Mouse (Mus musculus) CH12.LX (cell line): ENCODE results near the gene Ppp1r18. TPM values are rescaled to one million over a fixed set of nuclear protein-coding genes. Genes with fewer than 3 reads are reported as not detected.

ENCODE experiments used
- DNase-seq: peaks from one replicate; pipeline ENCODE4 v3.0.0-alpha.2; 2013; ENCODE audit errors: extremely low read depth
- H3K27ac ChIP-seq: 2 replicates; pipeline ENCODE4 v1.5.1; 2012; ENCODE audit warnings: low read depth, mild to moderate bottlenecking, control low read depth, moderate library complexity; ENCODE audit not compliant: insufficient read depth
- H3K27me3 ChIP-seq: replicated peaks from 2 replicates; pipeline ENCODE3; 2012; ENCODE audit warnings: inconsistent platforms
- H3K36me3 ChIP-seq, 2 experiments: replicated peaks in 1 of 2; 2 replicates each; pipeline versions ENCODE3 to v1.6.1; 2012; ENCODE audit warnings: inconsistent platforms in 1 of 2, low read length in 1 of 2, mild to moderate bottlenecking in 1 of 2, mixed read lengths in 1 of 2, moderate library complexity in 1 of 2; ENCODE audit not compliant: control insufficient read depth in 1 of 2, insufficient read depth in 1 of 2
- H3K4me1 ChIP-seq, 2 experiments: 2 replicates each; pipeline ENCODE4 v1.6.1; 2012; ENCODE audit warnings: inconsistent platforms in 1 of 2, moderate library complexity in 1 of 2; ENCODE audit not compliant: insufficient read depth in 2 of 2, control insufficient read depth in 1 of 2
- H3K4me2 ChIP-seq: 2 replicates; pipeline ENCODE4 v1.6.1; 2012; ENCODE audit warnings: low read depth, mild to moderate bottlenecking, control low read depth; ENCODE audit not compliant: poor library complexity, insufficient read depth, severe bottlenecking
- H3K4me3 ChIP-seq, 3 experiments: fragments of 150-350 bp in 1 of 3; sonication (generic) in 1 of 3; replicated peaks in 1 of 3; 2 replicates each; pipeline versions ENCODE3 to v1.5.1; 2011 to 2012; ENCODE audit warnings: low read depth in 2 of 3, low read length in 2 of 3, mild to moderate bottlenecking in 2 of 3, moderate library complexity in 2 of 3, control low read depth in 1 of 3, improper control_type of control experiment in 1 of 3, inconsistent platforms in 1 of 3, mixed read lengths in 1 of 3; ENCODE audit not compliant: poor library complexity in 1 of 3
- H3K79me2 ChIP-seq: replicated peaks from 2 replicates; pipeline ENCODE4 v1.6.1; 2012; ENCODE audit warnings: mild to moderate bottlenecking, moderate library complexity; ENCODE audit not compliant: control insufficient read depth, poor library complexity, insufficient read depth, severe bottlenecking; ENCODE audit errors: extremely low read depth
- H3K9ac ChIP-seq: 2 replicates; pipeline ENCODE4 v1.6.1; 2012; ENCODE audit warnings: low read depth, mild to moderate bottlenecking, control low read depth, moderate library complexity; ENCODE audit not compliant: insufficient read depth
- H3K9me3 ChIP-seq: replicated peaks from 2 replicates; pipeline ENCODE3; 2012; ENCODE audit warnings: low read length, inconsistent platforms, mixed read lengths
- JUN ChIP-seq: IDR thresholded peaks from 2 replicates; pipeline ENCODE4 v1.6.1; 2011; ENCODE audit warnings: low read depth, mild to moderate bottlenecking, low read length, improper control_type of control experiment, moderate library complexity; ENCODE audit not compliant: insufficient read depth
- KAT2A ChIP-seq: IDR thresholded peaks from 2 replicates; pipeline ENCODE4 v1.6.1; 2012; ENCODE audit warnings: low read length, improper control_type of control experiment, inconsistent platforms; ENCODE audit not compliant: insufficient replicate concordance
- MXI1 ChIP-seq: IDR thresholded peaks from 2 replicates; pipeline ENCODE4 v1.6.1; 2011; ENCODE audit warnings: mild to moderate bottlenecking, low read depth, low read length, improper control_type of control experiment
- MYC ChIP-seq: IDR thresholded peaks from 2 replicates; pipeline ENCODE4 v1.6.1; 2011; ENCODE audit warnings: low read depth, mild to moderate bottlenecking, improper control_type of control experiment, low read length
- POLR2A ChIP-seq: IDR thresholded peaks from 2 replicates; pipeline ENCODE4 v1.6.1; 2011; ENCODE audit warnings: low read depth, mild to moderate bottlenecking, improper control_type of control experiment, low read length
- POLR2AphosphoS2 ChIP-seq: IDR thresholded peaks from 2 replicates; pipeline ENCODE4 v1.6.1; 2011; ENCODE audit warnings: low read depth, low read length, improper control_type of control experiment
- TCF12 ChIP-seq: IDR thresholded peaks from 2 replicates; pipeline ENCODE4 v1.6.1; 2014; ENCODE audit warnings: low read depth, mild to moderate bottlenecking, inconsistent platforms, low read length, improper control_type of control experiment
- ZKSCAN1 ChIP-seq: IDR thresholded peaks from 2 replicates; pipeline ENCODE4 v1.6.1; 2012; ENCODE audit warnings: low read depth, inconsistent platforms, low read length, improper control_type of control experiment, borderline replicate concordance
- ZMIZ1 ChIP-seq: IDR thresholded peaks from 2 replicates; pipeline ENCODE4 v1.6.1; 2012; ENCODE audit warnings: low read depth, mild to moderate bottlenecking, inconsistent platforms, low read length, improper control_type of control experiment
- ZNF384 ChIP-seq: IDR thresholded peaks from 2 replicates; pipeline ENCODE4 v1.6.1; 2012; ENCODE audit warnings: low read depth, low read length, improper control_type of control experiment, inconsistent platforms
- dilution Hi-C: fragments of 300-500 bp; cut with MboI; formaldehyde crosslinking; loops from 2 replicates; pipeline ENCODE4 v1.14.3; 2020; ENCODE audit warnings: low sequenced_read_pairs; ENCODE audit not compliant: extremely low pct_unique_long_range_greater_than_20kb, extremely low pct_ligation_motif_present
- in situ Hi-C: fragments of 300-500 bp; cut with MboI; formaldehyde crosslinking; loops from 3 replicates; pipeline ENCODE4 v1.14.3; 2019; ENCODE audit warnings: low sequenced_read_pairs, low pct_ligation_motif_present, low pct_unique_long_range_greater_than_20kb, mixed read lengths
- polyA plus RNA-seq: library from polyadenylated mRNA; unstranded; fragments of >175 nt; gene quantifications from 2 replicates; pipeline ENCODE4 v1.2.1, GENCODE M21; 2012; ENCODE audit warnings: low read depth; ENCODE audit not compliant: insufficient read length
- total RNA-seq, 2 experiments: library from RNA; depleted of rRNA; stranded (reverse); fragments of 300-350 nt in 1 of 2; fragments of >200 nt in 1 of 2; gene quantifications; 2 replicates each; pipeline ENCODE4 v1.2.3; 2012 to 2014

Gene Ppp1r18
- total and polyA plus RNA-seq, 3 experiments, result 8.5 to 50.1 (median 21.4) TPM

GRCm38 (mm10) chr17:35921710-35922109 is 56.3 kb downstream of the Ppp1r18 start:
- Histone ChIP-seq H3K4me1 (peaks cover 6 to 47% of the 10 kb centered on the region in 2 experiments; a peak in 3 of 4 replicates), H3K36me3 (peaks cover 39 to 77% of the 10 kb centered on the region in 2 experiments), H3K4me3 (no peak overlapping the region), H3K27ac (no peak overlapping the region), H3K9me3 (no peaks in the 10 kb centered on the region), H3K9ac (no peak overlapping the region), H3K27me3 (no peaks in the 10 kb centered on the region), H3K4me2 (no peak overlapping the region), H3K79me2 (peaks cover 27% of the 10 kb centered on the region)
- no peak for TF ChIP-seq ZNF384
- TF ChIP-seq POLR2A, result no peak; the same call in 1 of the 2 replicates
- 0 out of 2 replicates have a peak, but pooled peaks have one; percentile 1 for TF ChIP-seq MYC
- no peak for DNase-seq
- in situ Hi-C loops, result no loop called here
- dilution Hi-C loops, result no loop called here

DNA sequence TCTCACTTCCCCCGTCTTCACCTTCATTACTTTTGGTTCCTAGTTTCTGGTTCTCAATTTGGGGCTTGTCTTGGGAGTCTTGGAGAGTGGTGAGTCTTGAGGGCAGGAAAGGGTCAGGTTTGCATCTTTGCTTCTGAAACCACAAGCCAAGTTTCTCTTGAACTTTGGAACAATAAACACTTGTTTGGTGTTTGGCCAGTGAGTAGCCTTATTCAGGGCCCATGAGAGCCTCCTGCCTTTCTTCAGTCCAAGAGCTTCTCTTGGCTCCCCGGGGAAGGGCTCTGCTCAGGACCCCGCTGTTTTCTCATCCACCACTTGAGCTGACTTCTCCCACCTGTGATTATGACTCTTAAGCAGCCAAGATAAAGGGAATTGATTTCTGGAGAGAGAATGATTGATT is 57.2 kb downstream of the Ppp1r18 start:
- no peak overlapping the region for H3K4me2 ChIP-seq
- peaks cover 46 to 79% of the 10 kb centered on the region in 2 experiments for H3K36me3 ChIP-seq
- H3K9ac ChIP-seq, result no peak overlapping the region
- no peak overlapping the region for H3K4me3 ChIP-seq
- H3K4me1 ChIP-seq, result peaks cover 6 to 47% of the 10 kb centered on the region in 2 experiments; a peak in 3 of 4 replicates
- no peaks in the 10 kb centered on the region for H3K9me3 ChIP-seq
- no peak overlapping the region for H3K27ac ChIP-seq
- TF ChIP-seq ZMIZ1, result no peak
- no peak for TF ChIP-seq TCF12
- TF ChIP-seq MXI1, result no peak
- TF ChIP-seq KAT2A, result no peak
- TF ChIP-seq POLR2A, result no peak; the same call in 1 of the 2 replicates
- no peak for TF ChIP-seq ZKSCAN1
- no peak for TF ChIP-seq JUN
- dilution Hi-C loops (no loop called here), in situ Hi-C loops (no loop called here)
- H3K79me2 ChIP-seq, result peaks cover 20% of the 10 kb centered on the region
- no peaks in the 10 kb centered on the region for H3K27me3 ChIP-seq
- DNase-seq, result no peak

- dilution Hi-C loops, result no loop called here
- DNase-seq, result no peak
- Histone ChIP-seq H3K9me3 (no peaks in the 10 kb centered on the region), H3K4me2 (no peak overlapping the region), H3K4me1 (peaks cover 6 to 47% of the 10 kb centered on the region in 2 experiments; a peak in 3 of 4 replicates), H3K9ac (no peak overlapping the region), H3K36me3 (peaks cover 50 to 81% of the 10 kb centered on the region in 2 experiments)
- in situ Hi-C loops, result no loop called here
- TF ChIP-seq POLR2A, result peak; percentile 24; the same call in 1 of the 2 replicates
- TF ChIP-seq POLR2AphosphoS2, result no peak
- TF ChIP-seq, all 38 proteins: peak for 1
- no peaks in the 10 kb centered on the region for H3K27me3 ChIP-seq
- no peak overlapping the region for H3K4me3 ChIP-seq
- peaks cover 15% of the 10 kb centered on the region for H3K79me2 ChIP-seq
- H3K27ac ChIP-seq, result no peak overlapping the region
These were observed 57.9 kb downstream of the Ppp1r18 start for GRCm38 (mm10) chr17:35923281-35923680.

Other genes with a start within 250 kb of the Ppp1r18 start
Only the 20 nearest of the 23 such genes appear.
- gene Gtf2h4, start 191.9 kb upstream of the Ppp1r18 start, total RNA-seq (2012; rRNA removed), result 51.7 and 55.7 TPM in 2 replicates
- 35.3 and 40.7 TPM in 2 replicates for gene Gtf2h4, start 191.9 kb upstream of the Ppp1r18 start, total RNA-seq (2014; rRNA removed)
- 40.0 and 40.4 TPM in 2 replicates for gene Gtf2h4, start 191.9 kb upstream of the Ppp1r18 start, polyA plus RNA-seq
- 3.5 and 3.6 TPM in 2 replicates for gene Ddr1, start 161.0 kb upstream of the Ppp1r18 start, total RNA-seq (2012; rRNA removed)
- gene Ddr1, start 161.0 kb upstream of the Ppp1r18 start, total RNA-seq (2014; rRNA removed), result 0.83 and 1.3 TPM in 2 replicates
- gene Ddr1, start 161.0 kb upstream of the Ppp1r18 start, polyA plus RNA-seq, result 3.0 and 3.1 TPM in 2 replicates
- 16.5 and 27.2 TPM in 2 replicates for gene Ier3, start 43.9 kb upstream of the Ppp1r18 start, total RNA-seq (2012; rRNA removed)
- gene Ier3, start 43.9 kb upstream of the Ppp1r18 start, total RNA-seq (2014; rRNA removed), result 13.9 and 15.0 TPM in 2 replicates
- gene Ier3, start 43.9 kb upstream of the Ppp1r18 start, polyA plus RNA-seq, result 12.4 and 12.6 TPM in 2 replicates
- gene Flot1, start 42.4 kb upstream of the Ppp1r18 start, total RNA-seq (2012; rRNA removed), result 14.2 and 21.6 TPM in 2 replicates
- 12.8 and 16.3 TPM in 2 replicates for gene Flot1, start 42.4 kb upstream of the Ppp1r18 start, total RNA-seq (2014; rRNA removed)
- 17.6 and 18.9 TPM in 2 replicates for gene Flot1, start 42.4 kb upstream of the Ppp1r18 start, polyA plus RNA-seq
- gene Tubb5, start 27.3 kb upstream of the Ppp1r18 start, total RNA-seq (2012; rRNA removed), result 1,014 and 1,058 TPM in 2 replicates
- gene Tubb5, start 27.3 kb upstream of the Ppp1r18 start, total RNA-seq (2014; rRNA removed), result 1,031 and 1,121 TPM in 2 replicates
- 962 and 1,053 TPM in 2 replicates for gene Tubb5, start 27.3 kb upstream of the Ppp1r18 start, polyA plus RNA-seq
- gene Mdc1, start 24.1 kb upstream of the Ppp1r18 start, total RNA-seq (2012; rRNA removed), result 8.2 and 8.5 TPM in 2 replicates
- 2.4 and 3.3 TPM in 2 replicates for gene Mdc1, start 24.1 kb upstream of the Ppp1r18 start, total RNA-seq (2014; rRNA removed)
- gene Mdc1, start 24.1 kb upstream of the Ppp1r18 start, polyA plus RNA-seq, result 14.4 and 15.7 TPM in 2 replicates
- gene Nrm, start 4.3 kb upstream of the Ppp1r18 start, total RNA-seq (2012; rRNA removed), result 12.5 and 16.7 TPM in 2 replicates
- 10.0 and 12.1 TPM in 2 replicates for gene Nrm, start 4.3 kb upstream of the Ppp1r18 start, total RNA-seq (2014; rRNA removed)
- 14.0 and 15.4 TPM in 2 replicates for gene Nrm, start 4.3 kb upstream of the Ppp1r18 start, polyA plus RNA-seq
- gene Dhx16, start 14.2 kb downstream of the Ppp1r18 start, total RNA-seq (2012; rRNA removed), result 75.3 and 81.0 TPM in 2 replicates
- gene Dhx16, start 14.2 kb downstream of the Ppp1r18 start, total RNA-seq (2014; rRNA removed), result 74.8 and 75.0 TPM in 2 replicates
- gene Dhx16, start 14.2 kb downstream of the Ppp1r18 start, polyA plus RNA-seq, result 84.4 and 107 TPM in 2 replicates
- 7.1 and 8.7 TPM in 2 replicates for gene 2310061I04Rik, start 31.8 kb downstream of the Ppp1r18 start, total RNA-seq (2012; rRNA removed)
- gene 2310061I04Rik, start 31.8 kb downstream of the Ppp1r18 start, total RNA-seq (2014; rRNA removed), result 4.2 and 5.7 TPM in 2 replicates
- gene 2310061I04Rik, start 31.8 kb downstream of the Ppp1r18 start, polyA plus RNA-seq, result 39.5 and 46.4 TPM in 2 replicates
- gene Atat1, start 44.5 kb downstream of the Ppp1r18 start, total RNA-seq (2012; rRNA removed), result 12.5 and 14.5 TPM in 2 replicates
- 5.2 and 5.7 TPM in 2 replicates for gene Atat1, start 44.5 kb downstream of the Ppp1r18 start, total RNA-seq (2014; rRNA removed)
- gene Atat1, start 44.5 kb downstream of the Ppp1r18 start, polyA plus RNA-seq, result 9.9 and 10.4 TPM in 2 replicates
- gene Mrps18b, start 50.8 kb downstream of the Ppp1r18 start, total RNA-seq (2012; rRNA removed), result 108 and 135 TPM in 2 replicates
- 135 and 148 TPM in 2 replicates for gene Mrps18b, start 50.8 kb downstream of the Ppp1r18 start, total RNA-seq (2014; rRNA removed)
- 172 and 180 TPM in 2 replicates for gene Mrps18b, start 50.8 kb downstream of the Ppp1r18 start, polyA plus RNA-seq
- gene Ppp1r10, start 50.8 kb downstream of the Ppp1r18 start, total RNA-seq (2012; rRNA removed), result 31.6 TPM in 2 replicates
- gene Ppp1r10, start 50.8 kb downstream of the Ppp1r18 start, total RNA-seq (2014; rRNA removed), result 10.7 and 14.5 TPM in 2 replicates
- 69.9 and 70.3 TPM in 2 replicates for gene Ppp1r10, start 50.8 kb downstream of the Ppp1r18 start, polyA plus RNA-seq
- gene Abcf1, start 104.2 kb downstream of the Ppp1r18 start, total RNA-seq (2012; rRNA removed), result 110 and 136 TPM in 2 replicates
- gene Abcf1, start 104.2 kb downstream of the Ppp1r18 start, total RNA-seq (2014; rRNA removed), result 52.8 and 52.9 TPM in 2 replicates
- gene Abcf1, start 104.2 kb downstream of the Ppp1r18 start, polyA plus RNA-seq, result 290 and 352 TPM in 2 replicates
- gene Gnl1, start 114.3 kb downstream of the Ppp1r18 start, total RNA-seq (2012; rRNA removed), result 24.3 and 29.0 TPM in 2 replicates
- 15.9 and 18.7 TPM in 2 replicates for gene Gnl1, start 114.3 kb downstream of the Ppp1r18 start, total RNA-seq (2014; rRNA removed)
- gene Gnl1, start 114.3 kb downstream of the Ppp1r18 start, polyA plus RNA-seq, result 33.4 and 41.1 TPM in 2 replicates
- gene Prr3, start 114.6 kb downstream of the Ppp1r18 start, total RNA-seq (2012; rRNA removed), result 5.5 and 8.3 TPM in 2 replicates
- gene Prr3, start 114.6 kb downstream of the Ppp1r18 start, total RNA-seq (2014; rRNA removed), result 2.3 and 4.0 TPM in 2 replicates
- gene Prr3, start 114.6 kb downstream of the Ppp1r18 start, polyA plus RNA-seq, result 30.6 and 32.0 TPM in 2 replicates
- gene H2-T24, start 155.0 kb downstream of the Ppp1r18 start, total RNA-seq (2012; rRNA removed), result 9.8 and 16.1 TPM in 2 replicates
- gene H2-T24, start 155.0 kb downstream of the Ppp1r18 start, total RNA-seq (2014; rRNA removed), result 6.6 and 7.6 TPM in 2 replicates
- 8.9 and 9.3 TPM in 2 replicates for gene H2-T24, start 155.0 kb downstream of the Ppp1r18 start, polyA plus RNA-seq
- gene H2-T23, start 167.3 kb downstream of the Ppp1r18 start, total RNA-seq (2012; rRNA removed), result 21.8 and 23.0 TPM in 2 replicates
- gene H2-T23, start 167.3 kb downstream of the Ppp1r18 start, total RNA-seq (2014; rRNA removed), result 35.6 and 38.8 TPM in 2 replicates
- gene H2-T23, start 167.3 kb downstream of the Ppp1r18 start, polyA plus RNA-seq, result 42.1 and 75.0 TPM in 2 replicates
- 9.6 and 10.6 TPM in 2 replicates for gene H2-T22, start 177.2 kb downstream of the Ppp1r18 start, total RNA-seq (2012; rRNA removed)
- 14.9 and 16.4 TPM in 2 replicates for gene H2-T22, start 177.2 kb downstream of the Ppp1r18 start, total RNA-seq (2014; rRNA removed)
- gene H2-T22, start 177.2 kb downstream of the Ppp1r18 start, polyA plus RNA-seq, result 19.8 and 26.1 TPM in 2 replicates
- gene Gm6034, start 177.4 kb downstream of the Ppp1r18 start, total RNA-seq (2012; rRNA removed), result 0.80 and 1.1 TPM in 2 replicates
- 0.42 TPM in 1 of 2 replicates, not detected in the other for gene Gm6034, start 177.4 kb downstream of the Ppp1r18 start, total RNA-seq (2014; rRNA removed)
- gene Gm6034, start 177.4 kb downstream of the Ppp1r18 start, polyA plus RNA-seq, result 1.7 and 2.1 TPM in 2 replicates
- gene Gm11127, start 192.8 kb downstream of the Ppp1r18 start, total RNA-seq (2012; rRNA removed), result 23.8 and 25.1 TPM in 2 replicates
- 1.2 and 2.0 TPM in 2 replicates for gene Gm11127, start 192.8 kb downstream of the Ppp1r18 start, total RNA-seq (2014; rRNA removed)
- 0.27 and 0.37 TPM in 2 replicates for gene Gm11127, start 192.8 kb downstream of the Ppp1r18 start, polyA plus RNA-seq